Mouse (Mus musculus) frontal cortex, postnatal 36 days (tissue): ENCODE measurements around the gene Coa7.

Experiments
- DNase-seq, 2 experiments: peaks; one replicate each; pipeline ENCODE4 v3.0.0; 2022; ENCODE audit warnings: low spot score in 2 of 2

Gene Coa7

DNA sequence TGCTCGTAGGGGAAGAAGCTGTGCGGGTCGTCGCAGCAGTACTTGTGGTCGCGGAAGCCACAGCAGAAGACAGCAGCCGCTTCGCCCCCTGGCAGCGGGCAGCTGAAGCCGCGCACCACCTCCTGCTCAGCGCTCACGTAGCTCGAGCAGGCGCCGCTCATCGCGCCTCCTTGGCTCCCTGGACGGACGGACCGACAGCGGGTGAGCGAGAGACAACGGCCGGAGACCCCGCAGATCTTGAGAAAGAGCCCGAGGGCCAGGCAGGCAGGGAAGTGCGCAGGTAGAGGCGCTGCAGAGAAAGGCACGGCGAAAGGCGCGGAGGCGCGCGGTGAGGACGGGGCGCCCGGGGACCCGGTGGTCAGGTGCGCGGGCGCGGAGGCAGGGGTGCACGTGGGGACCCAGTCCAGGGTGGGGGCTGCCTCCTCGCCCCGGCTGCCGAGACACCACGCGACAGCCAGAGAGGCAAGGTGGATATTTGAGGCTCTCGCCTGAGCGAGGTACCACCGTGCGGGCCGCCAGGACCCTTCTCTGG lies 55.3 kb downstream of the Coa7 start, which contains the start of gene Shisal2a:
Gene Shisal2a, minus strand, starts transcription at position 167 of the 532 bp plus-strand sequence.
- DNase-seq, result peak in 1 of 2 experiments; percentile 2

DNA sequence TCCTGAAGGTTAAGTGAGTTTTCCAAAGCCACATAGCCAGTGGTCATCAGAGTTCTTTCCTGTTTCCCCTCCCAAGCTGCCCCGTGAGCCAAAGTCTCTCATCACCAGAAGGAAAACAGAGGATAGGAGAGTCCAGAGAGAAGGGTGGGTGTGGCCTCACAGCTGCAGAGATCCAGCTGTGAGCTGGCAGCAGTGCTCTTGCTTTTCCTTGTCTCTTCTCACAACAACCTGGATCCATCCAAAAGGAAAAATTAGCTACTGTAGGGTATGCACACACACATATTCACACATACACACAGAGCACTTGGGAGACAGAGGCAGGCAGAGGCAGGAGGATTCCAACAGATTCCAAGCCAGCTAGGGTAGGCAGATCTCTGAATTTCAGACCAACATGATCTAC lies 58.1 kb downstream of the Coa7 start:
- DNase-seq, result no peak

DNA sequence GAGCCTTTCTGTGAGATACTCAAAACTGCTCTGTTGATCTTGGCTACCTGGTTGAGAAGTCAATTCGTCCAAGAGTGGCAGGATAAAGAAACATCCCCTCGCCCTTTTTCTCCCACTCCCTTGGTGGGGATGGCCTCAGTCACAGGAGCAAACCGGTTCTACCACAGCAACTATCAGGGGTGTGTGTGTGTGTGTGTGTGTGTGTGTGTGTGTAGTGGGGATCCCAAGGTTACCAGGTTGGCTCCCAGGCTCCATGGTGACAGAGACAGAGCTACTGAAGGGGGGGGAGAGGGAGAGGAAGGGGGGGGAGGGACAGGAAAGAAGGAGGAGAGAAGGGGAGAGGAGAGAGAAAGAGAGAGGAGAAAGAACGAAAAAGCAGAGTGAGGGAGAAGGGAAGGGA lies 59.2 kb downstream of the Coa7 start:
- no peak for DNase-seq

DNA sequence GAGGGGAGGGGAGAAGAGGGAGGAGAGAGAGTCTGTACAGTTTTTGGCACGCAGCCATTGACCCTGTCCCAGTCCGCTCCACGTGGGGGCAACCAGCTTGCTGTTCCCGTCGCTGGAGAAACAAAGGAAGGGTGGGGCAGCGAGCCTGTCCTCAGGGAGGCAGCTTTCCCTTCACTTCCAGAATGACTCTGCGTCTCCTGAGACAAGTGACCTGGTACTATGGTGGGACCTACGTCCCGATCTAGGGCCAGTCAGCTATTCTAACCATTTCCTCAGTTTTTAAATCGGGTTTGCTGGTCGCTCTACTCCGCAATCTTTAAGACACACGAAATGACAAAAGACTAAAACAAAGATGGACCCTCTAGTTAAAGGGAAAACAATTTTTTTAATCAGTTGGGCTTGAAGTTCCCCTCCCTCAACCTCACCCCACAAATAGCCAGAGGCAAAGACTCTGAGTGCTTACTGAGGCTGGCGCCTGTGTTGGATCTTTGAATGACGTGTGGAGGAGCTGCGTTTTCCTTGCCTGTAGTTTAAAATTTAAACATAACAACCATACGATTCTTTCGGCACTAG lies 59.8 kb downstream of the Coa7 start:
- peak; percentile 14 to 20 for DNase-seq

DNA sequence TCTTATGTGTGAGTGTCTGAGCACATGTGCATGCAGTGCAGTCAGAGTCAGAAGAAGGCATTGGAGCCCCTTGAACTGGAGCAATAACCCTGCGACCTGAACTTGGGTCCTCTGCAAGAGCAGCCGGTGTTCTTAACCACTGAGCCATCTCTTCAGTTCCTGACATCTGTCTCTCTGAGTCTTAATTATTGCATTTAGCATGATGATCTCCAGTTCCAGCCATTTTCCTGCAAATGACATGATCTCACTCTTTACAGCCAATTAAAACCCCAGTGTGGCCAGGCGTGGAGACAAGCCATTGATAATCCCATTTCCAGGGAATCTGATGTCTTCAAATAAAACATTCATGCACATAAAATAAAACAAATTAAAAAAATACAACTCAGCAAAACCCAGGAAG lies 60.8 kb downstream of the Coa7 start:
- no peak for DNase-seq

DNA sequence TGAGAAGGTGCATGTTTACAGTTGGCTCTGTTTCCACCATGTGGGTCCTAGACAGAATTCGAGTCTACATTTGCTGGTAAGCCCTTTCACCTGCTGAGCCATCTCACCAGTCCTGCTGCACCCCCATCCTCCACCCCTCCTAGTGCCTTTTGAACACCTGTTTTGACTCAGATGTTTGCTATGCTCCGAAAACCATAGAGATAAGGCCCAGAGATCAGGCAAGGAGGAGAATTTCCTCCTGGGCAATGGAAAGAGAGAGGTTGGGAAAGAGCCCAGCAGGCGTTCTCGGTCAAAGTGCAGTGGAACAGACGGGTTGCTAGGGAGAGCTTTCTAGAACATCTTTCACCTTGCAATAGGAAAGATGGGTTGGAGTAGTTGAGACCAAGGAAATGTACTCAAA lies 63.2 kb downstream of the Coa7 start:
- no peak for DNase-seq
